Mouse (Mus musculus) liver, embryonic 11.5 days (tissue): Measurements from ENCODE around the gene Mab21l1. TPM values are rescaled to one million over a fixed set of nuclear protein-coding genes. Genes with fewer than 3 reads are reported as not detected.

Experiments used
- ATAC-seq: fragments of 200-750 bp; cut with Nextera tagmentation; replicated peaks from 2 replicates; pipeline ENCODE4 v1.8.0; 2017; ENCODE audit warnings: moderate number of reproducible peaks, mild to moderate bottlenecking, moderate TSS enrichment, moderate library complexity; ENCODE audit not compliant: low FRiP score
- DNase-seq: peaks from one replicate; pipeline ENCODE4 v3.0.0-alpha.2; 2017; ENCODE audit warnings: low spot score
- H3K27ac ChIP-seq: fragments of 300-500 bp; sonication (generic); 2 replicates; pipeline ENCODE4 v1.5.1; 2014; ENCODE audit warnings: mild to moderate bottlenecking, low read depth, low read length, control low read depth
- H3K27me3 ChIP-seq: fragments of 300-500 bp; sonication (generic); replicated peaks from 2 replicates; pipeline ENCODE4 v1.6.1; 2014; ENCODE audit warnings: low read length, mixed read lengths; ENCODE audit not compliant: control insufficient read depth, insufficient read depth
- H3K36me3 ChIP-seq: fragments of 300-500 bp; sonication (generic); 2 replicates; pipeline ENCODE4 v1.6.1; 2014; ENCODE audit warnings: mild to moderate bottlenecking, low read length, moderate library complexity, mixed read lengths; ENCODE audit not compliant: control insufficient read depth, insufficient read depth
- H3K4me1 ChIP-seq: fragments of 300-500 bp; sonication (generic); replicated peaks from 2 replicates; pipeline ENCODE4 v1.6.1; 2014; ENCODE audit warnings: low read length, mixed read lengths; ENCODE audit not compliant: control insufficient read depth, insufficient read depth
- H3K4me2 ChIP-seq: fragments of 300-500 bp; sonication (generic); 2 replicates; pipeline ENCODE4 v1.6.1; 2014; ENCODE audit warnings: mild to moderate bottlenecking, control low read depth, moderate library complexity
- H3K4me3 ChIP-seq: fragments of 300-500 bp; sonication (generic); 2 replicates; pipeline ENCODE4 v1.5.1; 2014; ENCODE audit warnings: low read depth, low read length, control low read depth
- H3K9ac ChIP-seq: fragments of 300-500 bp; sonication (generic); 2 replicates; pipeline ENCODE4 v1.6.1; 2014; ENCODE audit warnings: low read depth, low read length, control low read depth
- H3K9me3 ChIP-seq: fragments of 300-500 bp; sonication (generic); 2 replicates; pipeline ENCODE4 v1.6.1; 2016; ENCODE audit warnings: low read length, inconsistent platforms, mixed read lengths; ENCODE audit not compliant: control insufficient read depth
- WGBS: fragments of 180-500 bp; shearing (Covaris S2); extraction: QIAGEN DNeasy Blood & Tissue Kit; methylation state at CpG from one replicate; pipeline ENCODE4 v1.1.7; 2014; 5-methylcytosine and 5-hydroxymethylcytosine counted together
- polyA plus RNA-seq: library from polyadenylated mRNA; unstranded; fragments of >200 nt; fragmentation: Nextera tagmentation; extraction: Ambion mirVana; gene quantifications from 2 replicates; pipeline ENCODE4 v1.2.1, GENCODE M21; 2014

Gene Mab21l1
- polyA plus RNA-seq, result 1.7 and 1.8 TPM in 2 replicates

- Histone ChIP-seq H3K4me1 (peaks cover 8% of the 10 kb centered on the region), H3K27me3 (peaks cover 79% of the 10 kb centered on the region), H3K27ac (no peak within 1 kb of the TSS), H3K4me3 (peak within 1 kb of the TSS; percentile 43), H3K4me2 (peak within 1 kb of the TSS; percentile 67), H3K9me3 (no peaks in the 10 kb centered on the region), H3K9ac (peak within 1 kb of the TSS; percentile 20), H3K36me3 (no peaks in the 10 kb centered on the region)
- no peak for ATAC-seq
- peak; percentile 43 for DNase-seq
- 3% methylated on average over 16 of the region's 16 CpGs for WGBS
These were observed at the start of gene Mab21l1 for GRCm38 (mm10) chr3:55782056-55782687. Mab21l1 (plus strand) TSS chr3:55782510.

- Histone ChIP-seq H3K36me3 (no peaks in the 10 kb centered on the region), H3K4me3 (no peak overlapping the region), H3K9me3 (no peaks in the 10 kb centered on the region), H3K4me1 (no peaks in the 10 kb centered on the region), H3K4me2 (no peak overlapping the region), H3K9ac (no peak overlapping the region), H3K27me3 (no peaks in the 10 kb centered on the region), H3K27ac (no peak overlapping the region)
- DNase-seq (no peak), ATAC-seq (no peak)
- WGBS, result 88% methylated on average over 6 of the region's 6 CpGs
These were observed 48.6 kb upstream of the Mab21l1 start for GRCm38 (mm10) chr3:55733665-55734064.

GRCm38 (mm10) chr3:55741428-55741827 is 40.9 kb upstream of the Mab21l1 start:
- Histone ChIP-seq H3K9me3 (no peaks in the 10 kb centered on the region), H3K27me3 (no peaks in the 10 kb centered on the region), H3K4me3 (no peak overlapping the region), H3K36me3 (no peaks in the 10 kb centered on the region), H3K9ac (no peak overlapping the region), H3K4me1 (no peaks in the 10 kb centered on the region), H3K4me2 (no peak overlapping the region), H3K27ac (no peak overlapping the region)
- WGBS, result 78% methylated on average over 6 of the region's 6 CpGs
- ATAC-seq, result no peak
- DNase-seq, result no peak

- DNase-seq (no peak), ATAC-seq (no peak)
- no peaks in the 10 kb centered on the region for H3K9me3 ChIP-seq
- H3K4me1 ChIP-seq, result no peaks in the 10 kb centered on the region
- no peak overlapping the region for H3K4me2 ChIP-seq
- 82% methylated on average over 5 of the region's 5 CpGs for WGBS
- H3K4me3 ChIP-seq, result no peak overlapping the region
- H3K27ac ChIP-seq, result no peak overlapping the region
- H3K27me3 ChIP-seq, result no peaks in the 10 kb centered on the region
- H3K9ac ChIP-seq, result no peak overlapping the region
- H3K36me3 ChIP-seq, result no peaks in the 10 kb centered on the region
These were observed 40.1 kb upstream of the Mab21l1 start for GRCm38 (mm10) chr3:55742218-55742617.

- Histone ChIP-seq H3K9ac (no peak overlapping the region), H3K9me3 (no peaks in the 10 kb centered on the region), H3K27ac (no peak overlapping the region), H3K4me1 (no peaks in the 10 kb centered on the region), H3K27me3 (no peaks in the 10 kb centered on the region), H3K36me3 (no peaks in the 10 kb centered on the region), H3K4me2 (no peak overlapping the region), H3K4me3 (no peak overlapping the region)
- DNase-seq (no peak), ATAC-seq (no peak)
- 68% methylated on average over 4 of the region's 4 CpGs for WGBS
These were observed 39.7 kb upstream of the Mab21l1 start for GRCm38 (mm10) chr3:55742654-55743053.

GRCm38 (mm10) chr3:55743885-55744284 is 38.4 kb upstream of the Mab21l1 start:
- Histone ChIP-seq H3K4me3 (no peak overlapping the region), H3K9me3 (no peaks in the 10 kb centered on the region), H3K36me3 (no peaks in the 10 kb centered on the region), H3K4me1 (no peaks in the 10 kb centered on the region), H3K27ac (no peak overlapping the region), H3K27me3 (no peaks in the 10 kb centered on the region), H3K4me2 (no peak overlapping the region), H3K9ac (no peak overlapping the region)
- DNase-seq (no peak), ATAC-seq (no peak)
- 80% methylated on average over 5 of the region's 5 CpGs for WGBS

GRCm38 (mm10) chr3:55750445-55751065 is 31.8 kb upstream of the Mab21l1 start:
- no peak overlapping the region for H3K27ac ChIP-seq
- no peaks in the 10 kb centered on the region for H3K27me3 ChIP-seq
- H3K9ac ChIP-seq, result no peak overlapping the region
- H3K36me3 ChIP-seq, result no peaks in the 10 kb centered on the region
- no peaks in the 10 kb centered on the region for H3K4me1 ChIP-seq
- no peak for DNase-seq
- no peak overlapping the region for H3K4me2 ChIP-seq
- 70% methylated on average over 11 of the region's 11 CpGs for WGBS
- H3K4me3 ChIP-seq, result no peak overlapping the region
- no peaks in the 10 kb centered on the region for H3K9me3 ChIP-seq
- no peak for ATAC-seq

- 80% methylated on average over 5 of the region's 5 CpGs for WGBS
- Histone ChIP-seq H3K27ac (no peak overlapping the region), H3K9ac (no peak overlapping the region), H3K4me1 (no peaks in the 10 kb centered on the region), H3K4me2 (no peak overlapping the region), H3K27me3 (no peaks in the 10 kb centered on the region), H3K36me3 (no peaks in the 10 kb centered on the region), H3K9me3 (no peaks in the 10 kb centered on the region), H3K4me3 (no peak overlapping the region)
- ATAC-seq (no peak), DNase-seq (no peak)
These were observed 30.9 kb upstream of the Mab21l1 start for GRCm38 (mm10) chr3:55751363-55751762.

GRCm38 (mm10) chr3:55752558-55752957 is 29.8 kb upstream of the Mab21l1 start:
- Histone ChIP-seq H3K9ac (no peak overlapping the region), H3K4me1 (no peaks in the 10 kb centered on the region), H3K36me3 (no peaks in the 10 kb centered on the region), H3K9me3 (no peaks in the 10 kb centered on the region), H3K27me3 (no peaks in the 10 kb centered on the region), H3K4me3 (no peak overlapping the region), H3K4me2 (no peak overlapping the region), H3K27ac (no peak overlapping the region)
- ATAC-seq (no peak), DNase-seq (no peak)
- 75% methylated on average over 4 of the region's 4 CpGs for WGBS
